Mouse (Mus musculus): Measurements from ENCODE around the gene Stx2. TPM values are rescaled to one million over a fixed set of nuclear protein-coding genes. Genes with fewer than 3 reads are reported as not detected.

The Stx2 gene
- polyA plus RNA-seq, 1 experiment from 2014 or later: 8.7 TPM

DNA sequence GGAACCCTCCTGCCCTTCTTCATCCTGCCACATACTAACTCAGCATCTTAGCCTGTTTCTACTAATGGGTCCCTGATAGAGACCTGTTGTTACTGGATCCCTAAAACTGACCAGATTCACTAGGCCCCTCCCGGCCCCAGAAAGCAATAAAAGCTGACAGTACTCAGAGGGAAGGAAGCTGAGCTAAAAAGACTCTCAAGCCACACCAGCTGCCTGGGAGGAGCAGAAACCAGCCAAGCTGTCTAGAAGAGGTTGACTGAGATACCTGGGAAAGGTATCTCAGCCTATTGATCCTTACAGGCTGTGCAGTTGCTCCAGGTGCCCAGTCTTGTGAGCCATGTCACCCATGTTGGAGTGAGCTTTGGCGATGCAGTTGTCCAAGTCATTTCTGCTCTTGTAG lies 17.4 kb upstream of the Stx2 start:
- WGBS: 67% methylated on average over 2 of the region's 2 CpGs
- Histone ChIP-seq H3K9ac (ENCODE audit: low read depth, low read length) (no peak overlapping the region), H3K4me3 (ENCODE audit: low read depth, low read length) (no peak overlapping the region), H3K9me3 (ENCODE audit: control insufficient read depth) (no peaks in the 10 kb centered on the region), H3K27me3 (replicated peaks; ENCODE audit: control insufficient read depth, insufficient read depth, low read length) (no peaks in the 10 kb centered on the region), H3K4me2 (replicated peaks; ENCODE audit: low read depth) (no peak overlapping the region), H3K4me1 (replicated peaks; ENCODE audit: control insufficient read depth, insufficient read depth, low read length) (no peaks in the 10 kb centered on the region), H3K36me3 (ENCODE audit: control insufficient read depth, insufficient read depth) (peaks cover 5% of the 10 kb centered on the region; the same call in 1 of the 2 replicates), H3K27ac (ENCODE audit: low read depth, low read length) (no peak overlapping the region)
- TF ChIP-seq CTCF (IDR thresholded peaks at IDR 0.05; ENCODE audit: low read depth): no peak
- no peak for ATAC-seq

DNA sequence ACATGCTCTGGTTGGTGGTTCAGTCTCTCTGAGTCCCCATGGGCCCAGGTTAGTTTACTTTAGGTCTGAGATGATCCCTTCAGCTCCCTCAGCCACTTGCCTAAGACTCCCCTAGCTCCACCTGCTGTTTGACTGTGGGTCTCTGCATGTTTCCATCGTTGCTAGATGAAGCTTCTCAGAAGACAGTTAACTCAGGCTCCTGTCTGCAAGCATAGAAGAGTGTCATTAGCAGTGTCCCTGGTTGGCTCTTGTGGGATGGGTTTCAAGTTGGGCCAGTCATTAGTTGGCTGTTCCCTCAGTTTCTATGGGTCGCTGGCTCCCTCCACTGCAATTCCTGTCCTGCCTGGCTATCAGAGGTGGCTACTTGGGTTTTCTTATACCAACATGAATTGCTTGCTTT lies 16.7 kb upstream of the Stx2 start:
- TF ChIP-seq CTCF (IDR thresholded peaks at IDR 0.05; ENCODE audit: low read depth): peak; percentile 38
- no peak overlapping the region for H3K4me3 ChIP-seq (ENCODE audit: low read depth, low read length)
- no peak for ATAC-seq
- no peaks in the 10 kb centered on the region for H3K4me1 ChIP-seq (replicated peaks; ENCODE audit: control insufficient read depth, insufficient read depth, low read length)
- WGBS: 41% methylated on average over 2 of the region's 2 CpGs
- no peak overlapping the region for H3K27ac ChIP-seq (ENCODE audit: low read depth, low read length)
- no peaks in the 10 kb centered on the region for H3K9me3 ChIP-seq (ENCODE audit: control insufficient read depth)
- no peak overlapping the region for H3K4me2 ChIP-seq (replicated peaks; ENCODE audit: low read depth)
- H3K9ac ChIP-seq (ENCODE audit: low read depth, low read length): no peak overlapping the region
- H3K27me3 ChIP-seq (replicated peaks; ENCODE audit: control insufficient read depth, insufficient read depth, low read length): no peaks in the 10 kb centered on the region
- H3K36me3 ChIP-seq (ENCODE audit: control insufficient read depth, insufficient read depth): peaks cover 5% of the 10 kb centered on the region; the same call in 1 of the 2 replicates

DNA sequence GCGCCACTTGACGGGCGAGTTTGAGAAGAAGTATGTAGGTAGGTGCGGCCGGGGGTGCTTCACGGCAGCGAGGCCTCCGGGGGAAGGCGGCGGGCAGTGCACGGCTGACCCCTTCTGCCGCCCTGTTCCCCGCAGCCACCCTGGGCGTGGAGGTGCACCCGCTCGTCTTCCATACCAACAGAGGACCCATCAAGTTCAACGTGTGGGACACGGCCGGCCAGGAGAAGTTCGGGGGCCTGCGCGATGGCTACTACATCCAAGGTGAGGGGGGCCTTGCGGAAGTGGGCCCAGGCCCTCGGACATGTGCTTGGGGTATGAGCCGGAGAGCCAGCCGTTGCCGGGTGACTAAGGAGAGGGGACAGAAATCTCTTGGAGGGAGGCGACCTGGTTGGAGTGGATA lies 12.4 kb upstream of the Stx2 start:
- TF ChIP-seq CTCF (IDR thresholded peaks at IDR 0.05; ENCODE audit: low read depth): no peak
- ATAC-seq: no peak
- WGBS: 9% methylated on average over 28 of the region's 28 CpGs
- Histone ChIP-seq H3K4me2 (replicated peaks; ENCODE audit: low read depth) (peak overlapping the region; percentile 87), H3K27me3 (replicated peaks; ENCODE audit: control insufficient read depth, insufficient read depth, low read length) (no peaks in the 10 kb centered on the region), H3K4me1 (replicated peaks; ENCODE audit: control insufficient read depth, insufficient read depth, low read length) (peaks cover 2% of the 10 kb centered on the region; the same call in 1 of the 2 replicates), H3K9me3 (ENCODE audit: control insufficient read depth) (no peaks in the 10 kb centered on the region), H3K27ac (ENCODE audit: low read depth, low read length) (peak overlapping the region; percentile 93; the same call in 1 of the 2 replicates), H3K36me3 (ENCODE audit: control insufficient read depth, insufficient read depth) (peaks cover 5% of the 10 kb centered on the region; the same call in 1 of the 2 replicates), H3K4me3 (ENCODE audit: low read depth, low read length) (peak overlapping the region; percentile 78), H3K9ac (ENCODE audit: low read depth, low read length) (peak overlapping the region; percentile 74)

DNA sequence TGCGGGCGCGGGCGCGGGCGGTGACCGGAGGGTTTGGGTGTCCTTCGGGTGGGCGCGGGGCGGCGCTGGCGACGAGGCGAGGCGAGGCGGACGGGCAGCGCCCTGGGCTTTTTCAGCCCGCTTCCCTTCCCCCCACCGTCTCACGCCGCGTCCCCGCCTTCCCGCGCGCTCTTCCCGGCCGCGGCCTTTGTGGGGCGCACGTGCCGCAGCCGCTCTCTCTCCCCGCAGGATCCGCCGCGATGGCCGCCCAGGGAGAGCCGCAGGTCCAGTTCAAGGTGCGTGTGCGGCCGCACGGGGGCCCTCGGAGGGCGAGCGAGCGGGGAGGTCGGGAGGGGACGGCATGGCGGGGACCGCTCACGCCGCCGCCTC lies 11.9 kb upstream of the Stx2 start:
- no peaks in the 10 kb centered on the region for H3K27me3 ChIP-seq (replicated peaks; ENCODE audit: control insufficient read depth, insufficient read depth, low read length)
- peaks cover 2% of the 10 kb centered on the region; the same call in 1 of the 2 replicates for H3K4me1 ChIP-seq (replicated peaks; ENCODE audit: control insufficient read depth, insufficient read depth, low read length)
- H3K36me3 ChIP-seq (ENCODE audit: control insufficient read depth, insufficient read depth): peaks cover 5% of the 10 kb centered on the region; the same call in 1 of the 2 replicates
- H3K9me3 ChIP-seq (ENCODE audit: control insufficient read depth): no peaks in the 10 kb centered on the region
- peak overlapping the region; percentile 93 for H3K27ac ChIP-seq (ENCODE audit: low read depth, low read length)
- H3K4me2 ChIP-seq (replicated peaks; ENCODE audit: low read depth): peak overlapping the region; percentile 87
- peak; percentile 79 for ATAC-seq
- WGBS: under 1% methylated on average over 45 of the region's 56 CpGs
- peak overlapping the region; percentile 74 for H3K9ac ChIP-seq (ENCODE audit: low read depth, low read length)
- peak; percentile 59 for TF ChIP-seq CTCF (IDR thresholded peaks at IDR 0.05; ENCODE audit: low read depth)
- H3K4me3 ChIP-seq (ENCODE audit: low read depth, low read length): peak overlapping the region; percentile 78

DNA sequence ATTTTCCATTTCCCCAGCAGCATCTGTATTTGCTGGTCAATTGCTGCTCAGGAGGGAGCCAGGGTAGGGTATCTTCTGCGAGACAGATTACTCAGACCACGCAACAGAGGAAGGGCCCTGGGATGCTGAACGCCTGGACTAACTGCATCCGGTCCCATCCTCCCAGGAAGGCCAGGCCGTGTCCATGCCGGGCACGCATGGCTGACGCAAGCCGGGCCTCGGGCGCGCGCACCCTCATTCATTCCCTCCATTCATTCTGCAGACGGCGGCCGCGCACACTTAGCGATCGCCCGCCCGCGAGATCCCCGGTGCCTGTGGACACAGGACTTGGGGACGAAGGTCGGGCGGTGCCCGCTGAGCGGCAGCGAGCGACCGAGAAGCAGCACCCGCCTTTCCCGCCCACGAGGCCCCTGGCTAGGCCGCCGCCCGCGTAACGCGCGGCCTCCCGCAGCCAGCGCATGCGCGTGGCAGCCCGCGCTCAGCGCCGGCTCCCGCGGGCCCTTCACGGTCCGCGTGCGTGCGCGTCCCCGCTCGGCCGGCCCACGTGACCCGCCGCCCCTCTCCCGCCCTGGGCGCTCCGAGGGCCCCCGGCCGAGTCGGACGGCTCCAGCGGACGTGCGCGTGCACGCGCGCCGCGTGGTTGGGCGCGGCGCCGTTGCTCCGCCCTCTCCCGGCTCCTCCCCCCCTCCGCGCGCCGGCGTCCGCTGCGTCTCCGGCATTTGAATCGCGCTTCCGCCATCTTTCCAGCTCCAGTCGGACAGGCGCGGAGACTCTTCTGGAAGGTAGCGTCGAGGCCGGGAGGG lies 11.3 kb upstream of the Stx2 start, which contains the start of gene Ran:
Gene Ran (plus strand): TSS at position 573 of the 803 bp plus-strand sequence.
- TF ChIP-seq CTCF (IDR thresholded peaks at IDR 0.05; ENCODE audit: low read depth): no peak
- under 1% methylated on average over 79 of the region's 102 CpGs for WGBS
- Histone ChIP-seq H3K9me3 (ENCODE audit: control insufficient read depth) (no peaks in the 10 kb centered on the region), H3K4me2 (replicated peaks; ENCODE audit: low read depth) (peak within 1 kb of the TSS; percentile 87), H3K4me1 (replicated peaks; ENCODE audit: control insufficient read depth, insufficient read depth, low read length) (peaks cover 2% of the 10 kb centered on the region; the same call in 1 of the 2 replicates), H3K36me3 (ENCODE audit: control insufficient read depth, insufficient read depth) (peaks cover 5% of the 10 kb centered on the region; the same call in 1 of the 2 replicates), H3K9ac (ENCODE audit: low read depth, low read length) (peak within 1 kb of the TSS; percentile 74), H3K4me3 (ENCODE audit: low read depth, low read length) (peak within 1 kb of the TSS; percentile 78), H3K27ac (ENCODE audit: low read depth, low read length) (peak within 1 kb of the TSS; percentile 93), H3K27me3 (replicated peaks; ENCODE audit: control insufficient read depth, insufficient read depth, low read length) (no peaks in the 10 kb centered on the region)
- ATAC-seq: peak; percentile 98

DNA sequence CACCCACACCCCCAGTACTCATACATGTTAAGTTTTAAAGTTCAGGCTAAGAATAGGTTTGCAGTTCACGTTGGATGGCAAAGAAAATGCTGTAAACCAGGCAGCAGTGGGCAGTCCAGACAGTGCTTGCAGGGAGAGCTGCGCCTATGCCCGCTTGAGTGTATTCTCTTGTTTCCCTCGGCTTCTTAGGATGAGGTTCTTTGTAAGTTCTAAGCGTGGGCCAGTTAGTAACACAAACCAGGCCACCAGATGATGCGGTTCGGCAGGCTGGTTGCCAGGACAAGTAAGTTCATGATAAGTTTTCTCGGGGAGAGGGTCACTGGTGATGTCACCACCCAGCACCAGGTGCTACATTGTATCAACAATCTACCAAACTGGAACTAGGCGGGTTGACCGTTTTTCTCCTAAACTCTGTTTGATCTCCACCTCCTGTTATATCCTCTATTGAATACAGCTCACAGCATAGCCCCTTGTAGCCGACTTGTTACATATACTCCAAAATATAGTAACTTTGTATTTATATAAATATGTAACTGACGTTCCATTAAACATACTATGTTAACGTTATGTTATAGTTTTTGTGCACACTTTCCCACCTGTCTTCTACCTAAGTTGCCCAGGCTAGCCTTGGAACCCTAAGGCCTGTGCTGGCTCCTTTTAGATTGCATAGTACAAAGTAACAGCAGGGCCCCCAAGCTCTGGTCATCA lies 10.6 kb upstream of the Stx2 start:
- TF ChIP-seq CTCF (IDR thresholded peaks at IDR 0.05; ENCODE audit: low read depth): no peak
- 0 out of 2 replicates have a peak, but pooled peaks cover 5% of the 10 kb centered on the region for H3K36me3 ChIP-seq (ENCODE audit: control insufficient read depth, insufficient read depth)
- H3K4me2 ChIP-seq (replicated peaks; ENCODE audit: low read depth): peak overlapping the region; percentile 87
- H3K27me3 ChIP-seq (replicated peaks; ENCODE audit: control insufficient read depth, insufficient read depth, low read length): no peaks in the 10 kb centered on the region
- H3K4me1 ChIP-seq (replicated peaks; ENCODE audit: control insufficient read depth, insufficient read depth, low read length): peaks cover 2% of the 10 kb centered on the region; the same call in 1 of the 2 replicates
- no peaks in the 10 kb centered on the region for H3K9me3 ChIP-seq (ENCODE audit: control insufficient read depth)
- H3K27ac ChIP-seq (ENCODE audit: low read depth, low read length): peak overlapping the region; percentile 93
- peak overlapping the region; percentile 40; the same call in 1 of the 2 replicates for H3K9ac ChIP-seq (ENCODE audit: low read depth, low read length)
- WGBS: 76% methylated on average over 13 of the region's 13 CpGs
- no peak for ATAC-seq
- H3K4me3 ChIP-seq (ENCODE audit: low read depth, low read length): peak overlapping the region; percentile 78
